Mouse (Mus musculus) G1E (cell line): ENCODE results near the gene Ints2.

Experiments used
- CTCF ChIP-seq: IDR thresholded peaks from 2 replicates; pipeline ENCODE4 v1.5.1; 2012; ENCODE audit warnings: low read depth, low read length, inconsistent platforms, mixed read lengths
- GATA1 ChIP-seq: IDR thresholded peaks from 2 replicates; pipeline ENCODE4 v1.6.1; 2012; ENCODE audit warnings: borderline replicate concordance, low read length, inconsistent platforms, mixed read lengths
- POLR2AphosphoS5 ChIP-seq: IDR thresholded peaks from 2 replicates; pipeline ENCODE4 v1.6.1; 2012; ENCODE audit warnings: low read depth, low read length, inconsistent platforms; ENCODE audit not compliant: insufficient replicate concordance
- TAL1 ChIP-seq: conservative IDR thresholded peaks from 2 replicates; pipeline ENCODE4 v1.6.1; 2012; ENCODE audit warnings: low read depth, low read length, inconsistent platforms, mixed read lengths

DNA sequence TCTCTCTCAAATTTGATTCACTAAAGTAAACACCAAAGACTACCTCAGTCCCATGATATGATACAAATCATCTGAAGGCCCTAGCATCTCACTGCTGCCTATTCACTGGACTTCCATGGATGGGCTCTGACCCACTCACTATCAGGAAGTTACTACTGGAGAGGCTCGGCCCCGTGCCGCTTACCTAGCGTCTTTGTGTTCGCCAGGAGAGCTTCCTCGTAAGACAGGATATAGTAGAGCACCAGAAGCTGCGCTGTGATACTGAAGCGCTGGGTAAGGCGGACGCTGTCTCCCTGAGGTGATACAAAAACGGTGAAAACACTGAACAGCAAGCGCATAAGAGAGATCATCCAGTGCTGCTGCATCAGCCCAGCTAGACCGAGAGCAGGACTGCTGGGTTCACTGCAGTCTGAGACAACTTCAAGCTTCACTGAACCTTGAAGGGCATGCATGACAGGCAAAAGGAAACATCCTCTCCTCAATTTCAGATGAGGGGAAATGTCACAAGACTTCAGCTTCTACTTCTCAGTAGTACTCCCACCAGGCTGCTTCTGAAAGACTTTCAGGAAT lies 25.5 kb downstream of the Ints2 start:
- TF ChIP-seq CTCF (no peak), POLR2AphosphoS5 (no peak), TAL1 (no peak), GATA1 (no peak)
